Mouse (Mus musculus) heart, embryonic 14.5 days (tissue): ENCODE data around the gene Coro7. TPM values are rescaled to one million over a fixed set of nuclear protein-coding genes. Genes with fewer than 3 reads are reported as not detected.
A peak's percentile ranks its signal among the peaks of the same experiment; 100 is the strongest.

ENCODE experiments used
- ATAC-seq: fragments of 200-750 bp; cut with Nextera tagmentation; 2 replicates; pipeline ENCODE4 v1.8.0; 2017; ENCODE audit warnings: low read depth, moderate TSS enrichment; ENCODE audit not compliant: insufficient number of reproducible peaks, insufficient read depth, low FRiP score
- H3K27ac ChIP-seq, 2 experiments: fragments of 200-500 bp in 1 of 2; fragments of 300-500 bp in 1 of 2; sonication (generic) in 1 of 2; replicated peaks in 1 of 2; 2 replicates each; pipeline ENCODE4 v1.5.1; 2012 to 2014; ENCODE audit warnings: low read depth in 2 of 2, low read length in 2 of 2, control low read depth in 1 of 2, mild to moderate bottlenecking in 1 of 2, mixed read lengths in 1 of 2; ENCODE audit not compliant: control insufficient read depth in 1 of 2, insufficient read depth in 1 of 2
- H3K27me3 ChIP-seq: fragments of 300-500 bp; sonication (generic); 2 replicates; pipeline ENCODE4 v1.6.1; 2014; ENCODE audit warnings: mild to moderate bottlenecking, low read length, control low read depth; ENCODE audit not compliant: control insufficient read depth, insufficient read depth
- H3K36me3 ChIP-seq: fragments of 300-500 bp; sonication (generic); 2 replicates; pipeline ENCODE4 v1.6.1; 2014; ENCODE audit warnings: mild to moderate bottlenecking, control low read depth, low read length, mixed read lengths; ENCODE audit not compliant: control insufficient read depth, insufficient read depth
- H3K4me1 ChIP-seq, 2 experiments: fragments of 200-500 bp in 1 of 2; fragments of 300-500 bp in 1 of 2; sonication (generic) in 1 of 2; 2 replicates each; pipeline ENCODE4 v1.6.1; 2012 to 2014; ENCODE audit warnings: low read length in 2 of 2, control low read depth in 1 of 2, mixed read lengths in 1 of 2; ENCODE audit not compliant: control insufficient read depth in 2 of 2, insufficient read depth in 2 of 2
- H3K4me2 ChIP-seq: fragments of 300-500 bp; sonication (generic); 2 replicates; pipeline ENCODE4 v1.6.1; 2014; ENCODE audit warnings: mild to moderate bottlenecking, low read length
- H3K4me3 ChIP-seq, 2 experiments: fragments of 200-500 bp in 1 of 2; fragments of 300-500 bp in 1 of 2; sonication (generic) in 1 of 2; 2 replicates each; pipeline ENCODE4 v1.5.1; 2012 to 2014; ENCODE audit warnings: low read length in 2 of 2, mild to moderate bottlenecking in 2 of 2, control low read depth in 1 of 2, low read depth in 1 of 2, moderate library complexity in 1 of 2; ENCODE audit not compliant: control insufficient read depth in 1 of 2, insufficient read depth in 1 of 2
- H3K9ac ChIP-seq: fragments of 300-500 bp; sonication (generic); 2 replicates; pipeline ENCODE4 v1.6.1; 2014; ENCODE audit warnings: mild to moderate bottlenecking, low read length
- H3K9me3 ChIP-seq: fragments of 300-500 bp; sonication (generic); 2 replicates; pipeline ENCODE4 v1.6.1; 2016; ENCODE audit warnings: low read length, control low read depth; ENCODE audit not compliant: control insufficient read depth
- WGBS: fragments of 180-500 bp; shearing (Covaris S2); extraction: QIAGEN DNeasy Blood & Tissue Kit; methylation state at CpG from one replicate; pipeline ENCODE4 v1.1.7; 2014; 5-methylcytosine and 5-hydroxymethylcytosine counted together
- polyA plus RNA-seq: library from polyadenylated mRNA; unstranded; fragments of >200 nt; fragmentation: Nextera tagmentation; extraction: Ambion mirVana; gene quantifications from 2 replicates; pipeline ENCODE4 v1.2.1, GENCODE M21; 2014

The Coro7 gene
- polyA plus RNA-seq, 1 experiment from 2014 or later, result 11.9 TPM

DNA sequence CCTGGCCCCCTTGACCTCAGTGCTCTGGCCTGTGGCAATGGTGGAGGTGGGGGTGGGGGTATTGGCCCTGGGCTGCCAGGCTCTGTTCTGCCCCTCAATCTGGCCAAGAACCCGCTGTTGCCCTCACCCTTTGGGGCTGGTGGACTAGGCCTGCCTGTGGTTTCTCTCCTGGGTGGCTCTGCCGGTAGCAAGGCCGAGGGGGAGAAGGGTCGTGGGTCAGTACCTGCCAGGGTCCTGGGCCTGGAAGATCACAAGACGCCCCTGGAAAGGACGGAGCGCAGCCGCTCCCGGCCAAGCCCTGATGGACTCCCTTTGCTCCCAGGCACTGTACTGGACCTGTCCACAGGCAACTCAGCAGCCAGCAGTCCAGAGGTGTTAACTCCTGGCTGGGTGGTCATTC is 65.8 kb downstream of the Coro7 start:
- no peaks in the 10 kb centered on the region for H3K27me3 ChIP-seq
- H3K36me3 ChIP-seq, result peaks cover 92% of the 10 kb centered on the region
- WGBS, result 89% methylated on average over 9 of the region's 9 CpGs
- H3K9ac ChIP-seq, result no peak overlapping the region
- H3K4me1 ChIP-seq, result 0 out of 4 replicates have a peak, but pooled peaks cover 0 to 4% of the 10 kb centered on the region in 2 experiments
- H3K9me3 ChIP-seq, result no peaks in the 10 kb centered on the region
- H3K27ac ChIP-seq, result no peak overlapping the region
- no peak for ATAC-seq
- no peak overlapping the region for H3K4me2 ChIP-seq
- H3K4me3 ChIP-seq, result no peak overlapping the region

DNA sequence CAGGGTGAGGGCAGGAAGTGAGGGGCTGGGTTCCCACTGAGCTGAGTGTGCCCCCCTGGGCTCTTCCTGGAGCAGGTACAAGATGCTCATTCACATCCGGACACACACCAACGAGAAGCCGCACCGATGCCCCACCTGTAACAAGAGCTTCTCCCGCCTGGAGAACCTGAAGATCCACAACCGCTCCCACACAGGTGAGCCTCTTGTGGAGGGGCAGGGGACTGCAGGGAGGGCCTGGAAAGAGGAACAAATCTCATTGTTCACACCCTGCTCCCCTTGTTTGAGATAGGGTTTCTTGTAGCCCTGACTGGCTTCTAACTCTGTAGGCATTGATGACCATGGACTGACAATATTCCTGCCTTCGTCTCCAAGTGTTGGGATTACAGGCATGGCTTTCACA is 67.9 kb downstream of the Coro7 start:
- Histone ChIP-seq H3K27ac (no peak overlapping the region), H3K36me3 (peaks cover 81% of the 10 kb centered on the region), H3K9ac (no peak overlapping the region), H3K4me2 (no peak overlapping the region), H3K4me3 (no peak overlapping the region), H3K4me1 (peaks cover 11 to 22% of the 10 kb centered on the region in 2 experiments), H3K9me3 (no peaks in the 10 kb centered on the region), H3K27me3 (no peaks in the 10 kb centered on the region)
- no peak for ATAC-seq
- WGBS, result 93% methylated on average over 7 of the region's 7 CpGs

DNA sequence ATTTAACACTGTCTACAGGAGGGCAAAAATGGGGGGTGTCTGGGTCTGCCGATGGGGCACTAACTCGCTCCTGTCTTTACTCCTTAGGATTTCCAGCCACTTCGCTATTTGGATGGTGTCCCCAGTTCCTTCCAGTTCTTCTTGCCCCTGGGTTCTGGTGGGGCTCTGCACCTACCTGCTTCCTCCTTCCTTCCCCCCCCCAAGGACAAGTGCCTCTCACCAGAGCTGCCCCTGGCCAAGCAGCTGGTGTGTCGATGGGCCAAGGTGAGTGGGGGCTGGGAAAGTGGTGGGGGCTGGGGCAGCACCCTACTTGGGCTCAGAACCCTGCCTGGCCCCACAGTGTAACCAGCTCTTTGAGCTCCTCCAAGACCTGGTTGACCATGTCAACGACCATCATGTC is 68.4 kb downstream of the Coro7 start:
- WGBS, result 87% methylated on average over 5 of the region's 5 CpGs
- Histone ChIP-seq H3K4me3 (no peak overlapping the region), H3K4me2 (no peak overlapping the region), H3K27ac (no peak overlapping the region), H3K9ac (no peak overlapping the region), H3K9me3 (no peaks in the 10 kb centered on the region), H3K4me1 (peaks cover 16 to 27% of the 10 kb centered on the region in 2 experiments), H3K27me3 (no peaks in the 10 kb centered on the region), H3K36me3 (peaks cover 76% of the 10 kb centered on the region)
- no peak for ATAC-seq

DNA sequence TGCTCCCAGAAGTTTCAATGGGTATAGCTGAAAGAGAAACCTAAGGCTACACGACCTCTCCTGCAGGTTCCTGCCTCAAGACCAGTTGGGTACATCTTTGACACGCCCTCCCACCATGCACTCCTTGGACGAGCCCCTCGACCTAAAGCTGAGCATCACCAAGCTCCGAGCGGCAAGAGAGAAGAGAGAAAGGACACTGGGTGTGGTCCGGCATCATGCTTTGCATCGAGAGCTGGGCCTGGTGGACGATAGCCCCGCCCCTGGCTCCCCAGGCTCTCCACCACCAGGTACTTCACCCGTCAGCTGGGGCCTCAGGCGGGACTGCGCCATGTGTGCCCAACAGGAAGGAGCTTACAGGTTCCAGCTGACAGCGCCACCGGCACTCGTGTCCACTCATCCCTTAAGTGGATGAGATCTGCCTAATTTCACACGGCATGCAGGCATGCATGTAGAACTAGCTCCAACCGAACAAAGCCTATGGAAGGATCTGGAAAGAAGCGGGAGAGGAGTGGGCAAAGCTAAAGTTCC is 71.0 kb downstream of the Coro7 start:
- ATAC-seq, result no peak
- 80% methylated on average over 19 of the region's 19 CpGs for WGBS

DNA sequence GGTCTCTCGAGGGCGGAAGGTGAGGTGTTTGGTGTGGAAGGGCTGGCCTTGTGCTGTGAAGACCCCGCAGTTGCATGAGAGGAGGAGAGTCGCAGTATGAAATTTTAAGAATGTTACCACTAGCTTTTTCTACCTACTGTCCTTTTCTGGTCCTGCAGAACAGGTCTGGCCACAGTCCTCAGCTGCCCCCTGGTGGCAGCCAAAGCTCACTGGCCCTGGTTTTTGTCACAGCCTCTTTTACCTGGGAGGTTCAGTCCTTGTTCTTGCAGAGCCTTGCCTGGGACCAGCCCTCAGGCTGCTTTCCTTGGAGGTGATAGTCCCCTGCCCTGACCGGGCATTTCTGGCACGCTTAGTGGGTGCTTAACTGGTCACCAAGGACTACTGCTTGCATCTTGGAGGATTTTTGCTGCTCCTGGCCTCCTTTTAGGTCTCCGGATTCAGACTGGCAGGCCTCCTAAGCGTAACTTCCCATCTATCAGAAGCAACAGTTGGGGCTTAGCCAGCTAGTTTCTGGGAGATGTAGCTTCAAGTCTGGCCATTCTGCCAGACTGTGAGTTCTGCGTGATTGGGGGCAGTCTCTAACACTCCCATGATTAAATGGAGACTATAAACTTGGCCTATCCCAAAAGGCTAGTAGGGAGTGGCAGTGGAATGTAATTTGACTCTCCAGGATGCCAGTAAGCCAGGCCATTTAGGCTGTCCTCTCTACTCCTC is 71.6 kb downstream of the Coro7 start:
- WGBS, result 43% methylated on average over 9 of the region's 9 CpGs
- Histone ChIP-seq H3K36me3 (peaks cover 44% of the 10 kb centered on the region), H3K4me2 (no peak overlapping the region), H3K27ac (peak overlapping the region; percentile 42 to 56; a peak in 2 of 4 replicates), H3K9ac (no peak overlapping the region; the same call in 1 of the 2 replicates), H3K9me3 (no peaks in the 10 kb centered on the region), H3K4me1 (peaks cover 42 to 55% of the 10 kb centered on the region in 2 experiments), H3K4me3 (no peak overlapping the region), H3K27me3 (no peaks in the 10 kb centered on the region)
- 0 out of 2 replicates have a peak, but pooled peaks have one; percentile 20 for ATAC-seq

More for the DNA sequence above, 71.0 kb downstream of the Coro7 start:
- Histone ChIP-seq H3K27me3 (no peaks in the 10 kb centered on the region), H3K4me3 (no peak overlapping the region), H3K4me2 (no peak overlapping the region), H3K9me3 (no peaks in the 10 kb centered on the region), H3K36me3 (peaks cover 51% of the 10 kb centered on the region), H3K4me1 (peaks cover 36 to 49% of the 10 kb centered on the region in 2 experiments), H3K9ac (no peak overlapping the region), H3K27ac (no peak overlapping the region)

DNA sequence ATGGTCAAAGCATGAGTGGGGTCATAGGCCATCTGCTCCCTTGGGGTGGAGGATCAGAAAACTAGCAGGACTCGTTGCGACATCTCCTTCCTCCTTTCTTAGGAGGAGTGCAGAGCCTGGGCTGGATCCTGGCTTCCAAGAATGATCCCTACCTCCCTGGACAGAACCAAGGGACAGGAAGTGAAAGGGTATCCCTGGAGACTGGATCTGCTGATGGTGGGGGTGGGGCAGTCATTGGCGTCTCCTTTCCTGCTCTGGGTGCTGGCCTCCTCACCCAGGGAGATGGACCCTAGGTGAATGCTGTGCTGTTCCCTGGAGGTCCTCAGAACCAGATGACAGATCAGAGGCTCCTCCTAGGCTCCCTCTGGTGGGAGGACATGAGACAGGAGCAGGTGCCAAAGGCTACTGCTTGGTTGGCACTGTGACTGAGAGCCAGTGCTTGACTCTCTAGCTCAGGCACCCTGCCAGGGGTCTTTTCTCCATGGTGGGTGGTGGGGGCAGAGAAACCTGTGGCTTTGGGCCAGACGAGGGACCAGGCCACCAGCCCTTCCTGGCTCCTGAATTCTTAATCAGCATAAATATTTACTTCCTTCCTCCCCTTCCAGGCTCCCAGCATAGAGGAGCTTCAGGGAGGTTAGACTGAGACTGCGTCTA is 73.0 kb downstream of the Coro7 start:
- Histone ChIP-seq H3K4me1 (peaks cover 56 to 69% of the 10 kb centered on the region in 2 experiments), H3K4me2 (peak overlapping the region; percentile 28), H3K4me3 (no peak overlapping the region), H3K27me3 (no peaks in the 10 kb centered on the region), H3K27ac (peak overlapping the region; percentile 42 to 56; a peak in 3 of 4 replicates), H3K9ac (peak overlapping the region; percentile 42), H3K9me3 (no peaks in the 10 kb centered on the region), H3K36me3 (peaks cover 31% of the 10 kb centered on the region)
- 0 out of 2 replicates have a peak, but pooled peaks have one; percentile 15 for ATAC-seq
- WGBS, result 20% methylated on average over 5 of the region's 5 CpGs

DNA sequence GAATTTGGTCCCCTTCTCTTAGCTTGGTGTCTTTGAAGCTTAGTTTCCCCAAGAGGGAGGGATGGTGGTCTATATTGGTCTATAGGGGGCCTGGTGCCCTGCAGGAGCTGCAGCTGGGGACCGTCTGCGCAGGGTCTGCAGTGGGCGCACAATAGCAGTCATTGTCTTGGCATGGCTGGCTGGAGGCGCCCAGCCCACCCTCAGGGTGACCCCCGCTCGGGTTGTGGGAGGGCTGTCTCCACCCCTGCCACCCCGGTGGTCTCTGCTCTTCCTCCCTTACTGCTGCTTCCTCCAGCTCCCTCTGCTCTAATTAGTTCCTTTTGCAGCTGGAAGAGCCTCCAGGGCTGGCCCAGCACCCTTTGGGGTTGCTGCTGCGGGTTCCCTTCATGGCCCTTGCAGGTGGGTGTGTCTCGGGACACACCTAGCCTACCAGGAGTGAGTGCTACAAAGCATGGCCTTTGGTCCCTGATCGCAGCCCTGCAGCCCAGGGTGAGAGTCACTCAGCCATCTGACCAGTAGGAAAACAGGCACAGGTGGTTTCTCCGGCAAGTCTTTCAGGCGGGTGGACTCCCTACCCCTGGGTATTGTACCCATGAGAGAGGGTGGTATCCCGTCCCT is 74.0 kb downstream of the Coro7 start:
- peak overlapping the region in 1 of 2 experiments; percentile 56; a peak in 2 of 4 replicates for H3K27ac ChIP-seq
- H3K4me3 ChIP-seq, result no peak overlapping the region
- peaks cover 64 to 79% of the 10 kb centered on the region in 2 experiments for H3K4me1 ChIP-seq
- H3K9me3 ChIP-seq, result no peaks in the 10 kb centered on the region
- no peak overlapping the region; the same call in 1 of the 2 replicates for H3K9ac ChIP-seq
- WGBS, result 76% methylated on average over 13 of the region's 13 CpGs
- no peaks in the 10 kb centered on the region for H3K27me3 ChIP-seq
- H3K4me2 ChIP-seq, result no peak overlapping the region
- peaks cover 22% of the 10 kb centered on the region for H3K36me3 ChIP-seq
- ATAC-seq, result no peak
